Mouse (Mus musculus) sigmoid colon, adult 10 weeks (tissue): ENCODE measurements around the gene Ptprq. TPM values are rescaled to one million over a fixed set of nuclear protein-coding genes. Genes with fewer than 3 reads are reported as not detected.

Experiments used
- polyA plus RNA-seq: library from polyadenylated mRNA; stranded (reverse); fragments of 350-450 nt; fragmentation: Illumina TruSeq; extraction: RNeasy Lipid Tissue Mini Kit (QIAGEN cat#74804); gene quantifications from one replicate; pipeline ENCODE4 v1.2.3, GENCODE M21; 2014; ENCODE audit warnings: low read depth, low replicate concordance

Gene Ptprq
- not detected for polyA plus RNA-seq

GRCm38 (mm10) chr10:107719806-107720205 is at the start of gene Ptprq:
Gene Ptprq, minus strand, starts transcription at chr10:107720051.

GRCm38 (mm10) chr10:107494568-107494967 is 225.3 kb downstream of the Ptprq start, which contains the start of gene Myf6:
Gene Myf6, minus strand, starts transcription at chr10:107494737.

GRCm38 (mm10) chr10:107485870-107486269 is 234.0 kb downstream of the Ptprq start, which contains the start of gene Myf5:
Gene Myf5, minus strand, starts transcription at chr10:107486134.

Other genes with a start within 250 kb of the Ptprq start
- not detected for gene Myf5, start 233.9 kb downstream of the Ptprq start, polyA plus RNA-seq
- gene Myf6, start 225.3 kb downstream of the Ptprq start, polyA plus RNA-seq = not detected
- 0.41 TPM for gene Otogl, start 192.1 kb upstream of the Ptprq start, polyA plus RNA-seq